Mouse (Mus musculus) CD4-positive helper T cell, adult 2 months (primary cell): ENCODE measurements around the gene Aoc2.

Source experiments
- DNase-seq: peaks from one replicate; pipeline ENCODE4 v3.0.0-alpha.2; 2012; ENCODE audit warnings: low read depth, missing footprints, low spot score

Aoc2 gene

DNA sequence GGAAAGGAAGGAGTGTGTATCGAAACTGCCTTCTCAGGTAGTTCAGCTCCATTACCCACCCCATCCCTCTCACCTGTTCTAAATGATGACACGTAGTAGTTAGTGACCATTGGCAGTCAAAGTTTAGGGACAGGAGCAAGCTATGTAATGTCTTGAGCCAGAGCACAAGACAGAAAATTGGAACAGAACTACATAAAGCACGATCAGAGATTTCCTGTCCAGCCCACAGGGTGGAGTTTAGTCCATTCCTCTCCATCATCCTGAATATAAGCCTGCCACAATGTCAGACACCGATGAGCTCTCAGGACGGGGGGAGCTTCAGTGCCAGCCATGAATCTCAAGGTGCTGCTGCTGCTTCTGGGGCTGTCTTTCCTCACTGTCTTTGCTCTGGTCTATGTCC lies at the start of gene Aoc2:
TSS of gene Aoc2 (plus strand) at position 301 of the 400 bp plus-strand sequence.
- DNase-seq: no peak

DNA sequence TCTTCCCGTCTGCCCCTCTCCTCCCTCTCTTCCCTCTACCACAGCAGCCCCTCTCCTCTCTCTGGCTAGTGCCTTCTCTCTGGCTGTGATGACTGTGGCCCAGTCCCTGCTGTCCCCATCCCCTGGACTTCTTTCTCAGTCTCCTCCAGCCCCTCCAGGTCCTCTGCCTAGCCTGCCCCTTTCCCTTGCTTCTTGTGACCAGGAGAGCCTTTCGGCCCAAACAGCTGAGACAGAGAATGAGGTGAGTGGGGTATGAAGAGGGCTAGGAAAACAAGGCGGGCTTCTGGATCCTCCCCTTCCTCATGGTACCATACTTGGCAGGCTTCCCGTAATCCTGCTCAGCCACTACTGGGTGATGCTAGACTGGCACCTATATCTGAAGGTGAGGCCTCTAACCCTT lies 49.6 kb upstream of the Aoc2 start:
- DNase-seq: no peak

DNA sequence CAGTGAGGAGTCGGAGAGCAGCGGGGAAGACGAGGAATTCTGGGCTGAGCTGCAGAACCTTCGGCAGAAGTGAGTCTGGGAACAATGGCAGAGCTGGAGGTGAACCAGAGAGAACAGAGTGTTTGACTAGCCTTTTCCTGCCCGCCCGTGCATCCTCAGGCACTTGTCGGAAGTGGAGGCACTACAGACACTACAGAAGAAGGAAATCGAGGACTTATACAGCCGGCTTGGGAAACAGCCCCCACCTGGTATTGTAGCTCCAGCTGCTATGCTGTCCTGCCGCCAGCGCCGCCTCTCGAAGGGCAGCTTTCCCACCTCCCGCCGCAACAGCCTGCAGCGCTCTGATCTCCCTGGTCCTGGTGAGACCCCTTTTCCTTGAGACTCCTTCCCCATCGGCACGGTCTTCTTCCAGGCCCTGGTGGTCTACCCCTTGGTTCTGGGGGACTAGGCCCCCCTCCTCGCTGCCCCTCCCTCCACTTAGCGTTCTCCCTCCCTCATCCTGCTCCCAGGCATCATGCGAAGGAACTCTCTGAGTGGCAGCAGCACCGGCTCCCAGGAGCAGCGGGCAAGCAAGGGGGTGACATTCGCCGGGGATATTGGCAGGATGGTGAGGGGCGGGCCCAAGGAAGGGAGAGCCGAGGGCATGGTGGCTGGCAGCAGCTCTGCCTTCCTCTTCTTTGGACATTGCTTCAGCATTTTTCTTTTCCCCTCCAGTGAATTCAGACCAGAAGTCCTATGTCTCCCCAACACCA lies 48.4 kb upstream of the Aoc2 start:
- DNase-seq: no peak

DNA sequence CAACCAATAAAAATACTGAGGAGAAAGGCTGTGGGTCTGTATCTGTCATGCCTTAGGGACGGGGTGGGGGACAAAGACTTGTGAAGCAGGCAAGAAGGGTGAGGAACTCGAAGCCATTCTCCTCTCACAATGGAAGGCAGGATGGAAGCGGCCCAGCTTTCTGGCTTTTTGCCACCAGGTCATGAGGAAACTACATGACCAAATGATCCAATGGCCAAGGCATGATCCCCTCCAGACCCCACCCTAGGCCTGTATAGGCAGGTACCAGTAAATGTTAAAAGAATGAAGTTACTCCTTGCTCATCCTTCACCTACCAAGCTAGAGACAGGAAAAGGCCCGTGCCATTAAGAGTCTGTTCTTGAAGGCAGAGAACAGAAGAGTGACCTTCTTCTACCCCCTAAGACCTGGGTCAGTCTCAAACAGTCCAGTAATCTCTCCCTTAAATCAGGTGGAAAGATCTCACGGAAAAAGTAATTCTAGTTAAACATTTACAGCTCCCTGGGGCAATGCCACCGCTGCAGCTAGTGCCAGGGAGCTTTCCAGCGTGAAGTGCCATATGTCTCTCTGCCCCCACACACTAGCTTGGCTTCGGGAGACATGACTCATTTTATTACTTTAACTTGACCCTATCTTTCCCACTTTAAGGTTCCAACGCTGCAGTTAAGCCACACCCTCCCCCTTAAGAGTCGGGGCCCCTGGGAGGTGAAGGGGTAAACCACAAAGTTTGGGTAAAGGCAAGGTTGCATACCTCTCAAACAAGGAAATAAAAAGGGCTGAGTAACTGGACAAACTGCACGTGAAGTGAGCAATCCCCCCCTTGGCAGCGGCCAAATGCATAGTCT lies 47.3 kb upstream of the Aoc2 start:
- DNase-seq: no peak

DNA sequence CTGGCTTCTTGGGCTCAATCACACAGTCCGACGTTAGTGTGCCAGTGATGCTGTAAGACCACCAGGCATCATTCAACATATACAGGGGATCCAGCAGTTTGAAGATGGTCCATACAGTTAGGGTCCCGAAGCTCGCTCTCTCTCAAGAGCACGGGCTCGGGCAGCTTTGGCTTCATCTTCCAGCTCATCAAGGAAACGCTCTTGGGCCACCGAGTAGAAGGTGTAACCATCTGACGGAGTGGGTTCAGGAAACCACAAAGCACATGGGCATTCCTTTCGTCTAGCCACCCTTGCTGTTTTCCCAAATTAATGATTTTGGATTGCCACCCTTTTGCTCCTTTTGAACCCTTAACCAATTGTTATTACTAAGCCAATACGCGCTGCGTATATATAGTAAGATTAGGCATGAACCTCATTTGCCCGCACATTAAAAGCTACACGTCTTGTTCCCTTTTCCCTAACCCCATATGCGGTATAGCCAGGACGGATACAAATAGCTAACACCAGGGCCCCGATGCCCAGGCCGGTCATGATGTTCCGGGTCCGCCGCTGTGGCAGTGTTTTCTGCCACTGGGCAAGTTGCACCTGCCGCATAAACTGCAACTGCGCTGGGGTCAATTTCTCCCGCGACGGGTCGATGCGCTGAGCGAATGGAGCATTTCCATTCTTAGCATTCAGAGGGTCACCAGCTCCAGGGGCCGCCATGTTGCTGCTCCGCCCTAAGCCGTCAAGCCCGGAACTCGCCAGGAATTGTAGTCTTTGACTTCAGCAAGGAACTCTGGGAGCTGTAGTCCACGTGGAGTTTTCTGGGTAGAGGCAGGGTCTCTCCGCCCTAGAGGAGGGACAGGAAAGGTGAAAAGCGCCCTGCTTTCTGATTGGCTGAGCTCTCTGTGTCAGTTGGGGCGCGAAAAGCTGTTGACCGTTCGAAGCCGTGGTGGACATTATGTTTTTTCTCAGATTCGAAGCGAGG lies 46.4 kb upstream of the Aoc2 start, which contains the start of the genes Cntd1 and Coa3:
TSS of gene Cntd1 (plus strand) at position 790 of the 970 bp plus-strand sequence.
TSS of gene Coa3 (minus strand) at position 892 of the 970 bp plus-strand sequence.
- DNase-seq: peak; percentile 88

DNA sequence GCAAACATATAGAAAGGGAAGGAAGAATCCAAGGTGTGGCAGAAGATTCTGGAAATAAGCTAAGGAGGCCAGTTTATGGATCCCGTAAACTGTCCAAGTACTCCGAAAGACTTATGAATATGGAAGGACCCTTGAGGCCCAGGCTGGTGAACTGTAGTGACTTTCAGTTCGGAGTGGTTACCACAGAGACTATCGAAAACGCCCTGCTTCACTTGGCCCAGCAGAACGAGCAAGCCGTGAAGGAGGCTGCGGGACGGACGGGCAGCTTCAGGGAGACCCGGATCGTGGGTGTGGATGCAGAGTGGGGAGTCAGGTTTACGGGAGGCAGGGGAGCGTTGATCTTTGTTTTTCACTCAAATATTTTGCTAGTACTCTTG lies 45.7 kb upstream of the Aoc2 start:
- DNase-seq: no peak

DNA sequence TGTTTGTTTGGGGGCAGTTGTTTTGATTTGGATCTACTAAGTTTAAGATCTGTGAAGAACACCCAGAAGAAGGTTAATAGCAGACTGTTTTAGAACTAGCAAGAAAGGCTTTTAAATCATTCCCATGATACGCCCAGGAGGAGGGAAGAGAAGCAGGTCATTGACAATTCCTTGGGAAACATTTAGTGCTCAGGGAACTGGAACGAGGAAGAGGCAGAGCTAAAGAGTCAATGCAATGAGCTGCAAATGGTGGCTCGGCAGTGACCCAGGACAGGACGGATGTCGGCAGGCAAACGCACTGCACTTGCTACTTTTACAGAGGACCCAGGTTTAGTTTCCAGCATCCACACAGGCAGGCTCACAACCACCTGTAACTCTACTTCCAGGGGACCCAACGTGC lies 44.0 kb upstream of the Aoc2 start:
- DNase-seq: no peak

DNA sequence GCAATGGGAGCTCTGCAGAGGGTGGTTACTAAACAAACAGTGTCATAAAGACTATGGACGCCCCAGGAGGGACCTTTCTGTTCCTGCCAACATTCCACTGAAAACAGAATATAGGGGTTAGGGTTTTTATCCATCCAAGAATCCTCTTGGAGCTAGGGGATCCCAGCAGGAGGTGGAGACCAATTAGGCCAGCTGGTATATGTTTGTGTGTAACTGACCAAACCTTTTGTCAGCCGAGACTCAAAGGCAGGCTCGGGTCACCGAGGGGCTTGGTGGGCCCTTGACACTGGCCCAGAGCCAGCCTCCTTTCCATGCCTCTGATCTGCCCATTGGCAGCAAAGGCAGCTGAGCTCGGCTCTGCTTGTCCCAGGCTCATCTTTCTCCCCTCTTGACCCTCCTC lies 42.0 kb upstream of the Aoc2 start:
- DNase-seq: no peak

DNA sequence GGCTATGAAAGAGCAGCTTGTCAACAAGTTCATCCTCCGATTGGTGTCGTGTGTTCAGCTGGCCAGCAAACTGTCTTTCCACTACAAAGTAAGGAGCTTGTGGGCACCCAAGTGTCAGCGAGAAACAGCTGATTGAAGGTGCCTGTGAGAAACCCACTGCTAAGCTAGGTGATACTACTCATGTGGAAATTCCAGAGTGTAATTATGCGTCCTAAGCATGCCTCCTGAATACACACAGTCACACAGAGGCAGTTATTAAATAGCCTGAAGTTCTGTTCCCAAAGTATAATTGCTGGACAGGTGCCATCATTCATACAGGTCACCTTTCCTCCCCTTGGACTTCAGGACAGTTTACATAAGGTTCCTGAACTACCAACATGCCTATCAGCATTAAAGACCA lies 41.1 kb upstream of the Aoc2 start:
- DNase-seq: no peak

DNA sequence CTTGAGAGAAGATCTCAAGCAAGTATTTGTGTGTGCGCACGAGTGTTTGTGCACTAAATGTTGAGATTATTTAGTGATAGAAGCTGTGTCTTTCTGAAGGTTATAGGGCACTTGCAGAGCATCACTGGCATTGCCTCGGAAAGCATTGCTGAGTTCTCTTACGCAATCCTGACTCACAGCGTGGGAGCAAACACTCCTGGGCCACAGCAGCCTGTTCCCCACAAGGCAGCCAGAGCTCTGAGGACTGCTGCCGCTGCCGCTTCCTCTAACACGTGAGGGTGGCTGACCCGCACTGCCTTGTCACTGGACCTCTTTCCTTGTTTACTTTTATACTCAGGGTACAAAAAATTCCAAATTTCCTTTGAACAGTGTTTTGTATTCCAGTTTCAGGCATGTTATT lies 37.6 kb upstream of the Aoc2 start:
- DNase-seq: no peak

DNA sequence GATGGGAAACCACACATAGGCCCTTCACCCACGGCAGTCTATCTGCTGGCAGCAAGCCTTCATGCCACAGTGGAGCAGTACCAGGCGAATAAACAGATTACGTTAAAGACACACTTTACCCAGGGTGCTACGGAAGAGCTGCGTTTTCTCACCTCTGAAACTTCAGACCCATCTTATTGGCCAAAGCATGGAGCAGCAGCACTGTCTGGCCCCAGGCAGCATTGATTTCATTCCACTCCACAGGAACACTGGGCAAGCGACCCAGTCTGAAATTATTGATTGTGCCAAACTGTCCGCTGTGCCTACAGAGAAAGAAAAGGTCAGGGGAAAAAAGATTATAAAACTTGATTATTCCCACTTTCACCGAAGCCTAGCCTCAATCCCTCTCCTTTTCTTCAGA lies 33.6 kb upstream of the Aoc2 start:
- DNase-seq: no peak

DNA sequence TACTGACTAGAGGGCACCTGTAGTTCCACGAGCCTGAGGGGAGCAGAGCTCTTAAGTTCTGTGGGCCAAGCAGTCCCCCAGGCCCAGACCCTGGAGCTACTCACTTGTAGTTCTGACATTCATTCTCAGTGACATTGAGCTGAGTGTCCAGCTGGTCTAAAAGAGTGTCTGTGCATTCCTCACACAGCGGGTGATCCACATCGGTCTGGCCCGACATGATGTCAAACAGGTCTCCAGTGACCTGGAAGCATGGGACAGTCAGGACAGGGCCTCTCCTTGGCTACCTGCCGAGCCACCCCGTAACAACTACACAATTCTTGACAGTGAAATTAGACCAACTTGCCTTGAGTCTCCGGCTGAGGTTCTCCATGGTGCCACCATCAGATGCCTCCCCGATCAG lies 29.7 kb upstream of the Aoc2 start:
- no peak for DNase-seq

DNA sequence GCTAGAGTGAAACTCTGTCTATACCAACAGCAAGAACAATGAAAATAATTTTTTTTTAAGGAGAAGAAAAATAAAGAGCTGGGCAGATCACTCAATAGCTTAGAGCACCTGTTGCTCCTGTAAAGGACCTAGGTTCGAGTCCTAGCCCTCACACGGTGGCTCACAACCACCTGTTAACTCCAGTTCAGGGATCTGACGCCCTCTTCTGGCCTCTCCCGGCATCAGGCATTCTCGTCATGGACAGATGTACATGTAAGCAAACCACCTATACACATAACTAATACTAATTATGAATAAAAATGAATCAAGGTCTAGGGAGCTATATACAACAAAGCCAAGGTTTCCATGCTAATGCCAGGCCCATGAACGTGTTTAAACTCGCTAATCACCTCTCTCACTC lies 24.0 kb upstream of the Aoc2 start:
- DNase-seq: no peak

DNA sequence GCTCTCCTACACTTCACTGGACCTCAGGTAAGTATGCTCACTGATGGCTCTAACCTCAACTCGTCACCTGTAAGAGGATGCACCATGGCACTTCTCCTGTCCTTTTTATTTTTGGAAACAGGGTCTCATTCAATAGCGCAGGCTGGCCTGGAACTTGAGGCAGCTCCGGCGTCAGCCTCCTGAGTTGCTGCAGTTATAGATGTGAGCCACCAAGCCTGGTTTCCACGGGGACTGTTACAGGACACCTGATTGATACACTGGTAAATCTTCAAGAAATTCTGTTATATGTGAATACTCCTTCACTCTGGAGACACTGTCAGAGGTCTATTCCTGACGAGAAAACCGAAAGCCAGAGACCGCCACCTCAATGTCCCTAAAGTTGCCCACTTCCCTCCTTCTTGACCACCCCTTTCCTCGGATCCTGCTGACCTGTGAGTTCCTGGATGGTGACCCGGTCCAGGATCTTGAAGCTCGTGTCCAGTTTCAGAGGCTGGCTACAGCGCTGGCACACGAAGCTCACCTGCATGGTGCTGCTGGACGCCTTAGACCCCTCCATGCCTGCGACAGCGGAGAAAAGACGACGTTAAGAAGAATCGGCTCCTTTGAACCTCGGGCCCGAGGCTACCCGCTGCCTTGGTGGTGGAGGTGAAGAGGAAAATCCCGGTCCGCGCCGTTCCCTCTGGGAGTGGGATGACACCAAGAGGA lies 23.4 kb upstream of the Aoc2 start:
- no peak for DNase-seq

DNA sequence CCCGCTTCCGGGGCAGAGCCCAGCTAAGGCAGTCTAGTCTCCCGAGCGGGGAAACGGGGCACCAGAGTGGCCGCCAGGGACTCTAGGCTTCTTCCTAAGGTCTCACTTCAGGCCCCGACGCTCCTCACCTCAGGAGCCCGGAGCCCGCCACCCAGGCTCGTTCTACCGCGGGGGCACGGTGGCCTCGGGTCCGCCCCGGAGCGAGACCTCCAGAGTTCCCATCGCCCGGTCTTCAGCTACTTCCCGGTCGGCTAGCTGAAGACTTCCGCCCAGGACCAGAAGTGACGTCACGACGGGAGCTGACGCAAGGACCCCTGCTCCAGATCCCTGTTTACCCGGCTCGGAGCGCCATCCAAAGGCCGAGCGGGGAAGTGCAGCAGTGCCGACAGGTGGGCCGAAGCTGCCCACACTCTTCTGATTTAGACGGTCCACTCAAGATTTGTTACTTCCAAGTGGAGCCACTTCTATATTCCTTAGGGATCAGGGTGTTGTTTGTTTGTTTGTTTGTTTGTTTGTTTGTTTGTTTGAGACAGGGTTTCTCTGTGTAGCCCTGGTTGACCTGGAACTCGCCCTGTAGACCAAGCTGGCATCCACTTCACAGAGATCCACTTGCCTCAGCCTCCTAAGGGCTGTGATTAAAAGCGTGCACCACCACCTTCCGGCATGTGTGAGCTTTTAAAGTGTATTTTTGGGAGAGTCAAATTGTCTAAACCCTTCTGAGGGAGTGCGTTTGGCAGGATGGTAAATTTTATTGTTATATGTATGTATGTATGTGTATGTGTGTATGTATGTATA lies 22.7 kb upstream of the Aoc2 start, which contains the start of gene Becn1:
TSS of gene Becn1 (minus strand) at position 283 of the 795 bp plus-strand sequence.
- DNase-seq: peak; percentile 92

DNA sequence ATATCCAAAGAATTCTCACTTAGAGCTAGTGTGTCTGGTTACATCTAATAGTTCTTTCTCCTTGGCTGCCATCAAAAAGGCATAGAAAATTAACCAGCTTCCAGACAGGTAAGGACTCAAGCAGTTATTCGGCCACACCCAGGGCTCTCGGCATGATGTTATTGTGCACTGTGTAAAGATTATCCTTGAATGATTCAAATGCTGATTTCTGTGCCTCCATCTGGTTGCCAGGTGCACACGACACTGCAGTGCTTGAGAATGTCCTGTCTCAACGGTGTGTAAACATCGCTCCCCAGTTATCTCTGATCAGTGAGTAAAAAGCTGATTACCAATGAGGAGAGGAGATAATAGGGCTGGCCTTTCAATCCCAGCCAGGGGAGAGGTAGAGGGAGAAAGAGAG lies 17.1 kb upstream of the Aoc2 start:
- no peak for DNase-seq

DNA sequence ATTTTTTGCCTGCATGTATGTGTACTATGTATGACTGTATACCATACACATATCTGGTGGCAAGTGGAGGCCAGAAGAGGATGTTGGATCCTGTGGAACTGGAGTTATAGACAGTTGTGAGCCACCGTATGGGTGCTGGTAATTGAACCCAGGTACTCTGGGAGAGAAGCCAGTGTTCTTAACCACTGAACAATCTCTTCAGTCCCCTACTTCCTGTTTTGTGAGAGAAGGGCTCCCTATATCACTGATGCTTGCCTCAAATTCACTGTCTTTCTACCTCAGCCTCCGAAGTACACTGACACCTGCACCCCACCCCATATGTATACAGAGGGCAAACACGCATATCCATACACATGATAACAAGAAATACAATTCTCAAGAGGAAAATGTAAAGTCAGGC lies 13.8 kb upstream of the Aoc2 start:
- no peak for DNase-seq

DNA sequence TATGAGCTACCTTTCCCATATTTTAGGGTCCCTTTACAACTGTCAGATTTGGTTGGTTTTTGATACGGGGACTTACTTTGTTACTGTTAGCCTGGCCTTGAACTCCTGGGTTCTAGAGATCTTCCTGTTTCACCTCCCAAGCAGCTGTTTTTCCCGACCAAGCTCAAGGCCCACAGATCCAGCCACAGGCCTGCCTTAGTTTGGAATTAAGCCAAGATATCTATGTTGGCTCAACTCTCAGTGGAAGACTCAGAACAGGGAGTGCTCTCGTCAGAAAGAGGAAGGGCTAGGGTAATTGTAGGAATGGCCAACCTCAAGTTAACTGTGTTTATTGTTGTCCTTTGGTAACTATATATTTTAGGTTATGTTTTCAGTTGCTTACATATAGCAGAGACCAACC lies 12.7 kb upstream of the Aoc2 start:
- no peak for DNase-seq

DNA sequence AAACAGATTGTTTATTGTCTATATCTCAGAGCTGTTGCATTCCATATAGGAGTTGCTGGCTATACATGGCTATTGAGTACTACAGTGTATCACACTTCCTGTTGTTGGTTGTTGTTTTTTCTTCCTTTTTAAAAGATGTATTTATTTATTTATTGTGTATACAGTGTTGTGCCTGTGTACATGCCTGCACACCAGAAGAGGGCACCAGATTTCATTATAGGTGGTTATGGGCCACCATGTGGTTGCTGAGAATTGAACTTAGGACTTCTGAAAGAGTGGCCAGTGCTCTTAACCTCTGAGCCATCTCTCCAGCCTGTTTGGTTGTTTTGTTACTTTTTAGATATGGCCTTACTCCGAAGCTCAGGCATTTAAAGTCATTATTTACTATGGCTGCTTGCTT lies 10.3 kb upstream of the Aoc2 start:
- DNase-seq: no peak

DNA sequence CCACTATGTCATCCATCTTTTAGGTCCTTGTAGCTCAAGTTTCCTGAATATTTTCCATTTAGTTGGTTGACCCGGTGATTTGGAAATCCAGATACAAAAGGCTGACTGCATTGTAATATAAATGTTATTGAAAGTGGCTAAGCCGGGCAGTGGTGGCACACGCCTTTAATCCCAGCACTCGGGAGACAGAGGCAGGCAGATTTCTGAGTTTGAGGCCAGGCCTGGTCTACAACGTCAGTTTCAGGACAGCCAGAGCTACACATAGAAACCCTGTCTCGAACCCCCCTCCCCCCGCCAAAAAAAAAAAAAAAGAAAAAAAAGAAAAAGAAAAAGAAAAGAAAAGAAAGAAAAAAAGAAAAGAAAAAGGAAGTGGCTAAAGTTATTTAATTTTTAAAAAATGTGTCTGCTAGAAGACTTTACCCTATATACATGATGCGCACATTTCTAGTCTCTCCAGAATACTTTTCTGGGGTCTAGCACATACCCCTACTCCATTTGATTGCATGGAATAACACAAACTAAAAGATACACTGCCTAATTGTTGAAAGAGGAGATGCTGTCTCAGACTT lies 9.7 kb upstream of the Aoc2 start:
- no peak for DNase-seq
